Mouse (Mus musculus): ENCODE data around the gene Fxyd3. TPM values are rescaled to one million over a fixed set of nuclear protein-coding genes. Genes with fewer than 3 reads are reported as not detected.

Gene Fxyd3
- polyA plus RNA-seq, 1 experiment from 2014 or later, result 6.3 TPM

GRCm38 (mm10) chr7:31107781-31108180 is 31.3 kb upstream of the Fxyd3 start:
- H3K4me1 ChIP-seq (replicated peaks; ENCODE audit: control insufficient read depth, insufficient read depth, low read length), result no peaks in the 10 kb centered on the region
- H3K4me3 ChIP-seq (ENCODE audit: low read depth, low read length), result no peak overlapping the region
- no peaks in the 10 kb centered on the region for H3K9me3 ChIP-seq (ENCODE audit: control insufficient read depth, low read length)
- H3K4me2 ChIP-seq (replicated peaks; ENCODE audit: low read depth, low read length), result no peak overlapping the region
- ATAC-seq (ENCODE audit: low FRiP score), result no peak
- H3K36me3 ChIP-seq (ENCODE audit: control insufficient read depth, insufficient read depth, low read length), result no peaks in the 10 kb centered on the region
- WGBS, result 89% methylated on average over 11 of the region's 11 CpGs
- no peak for DNase-seq (ENCODE audit: low spot score)
- no peak overlapping the region for H3K27ac ChIP-seq (ENCODE audit: low read depth, low read length)
- no peaks in the 10 kb centered on the region for H3K27me3 ChIP-seq (ENCODE audit: control insufficient read depth, insufficient read depth, low read length)
- H3K9ac ChIP-seq (ENCODE audit: low read depth, low read length), result no peak overlapping the region

- H3K4me3 ChIP-seq (ENCODE audit: low read depth, low read length), result no peak overlapping the region
- no peaks in the 10 kb centered on the region for H3K9me3 ChIP-seq (ENCODE audit: control insufficient read depth, low read length)
- no peak overlapping the region for H3K9ac ChIP-seq (ENCODE audit: low read depth, low read length)
- H3K36me3 ChIP-seq (ENCODE audit: control insufficient read depth, insufficient read depth, low read length), result no peaks in the 10 kb centered on the region
- no peaks in the 10 kb centered on the region for H3K4me1 ChIP-seq (replicated peaks; ENCODE audit: control insufficient read depth, insufficient read depth, low read length)
- DNase-seq (ENCODE audit: low spot score) (no peak), ATAC-seq (ENCODE audit: low FRiP score) (no peak)
- WGBS, result 58% methylated on average over 3 of the region's 3 CpGs
- no peak overlapping the region for H3K4me2 ChIP-seq (replicated peaks; ENCODE audit: low read depth, low read length)
- H3K27ac ChIP-seq (ENCODE audit: low read depth, low read length), result no peak overlapping the region
- H3K27me3 ChIP-seq (ENCODE audit: control insufficient read depth, insufficient read depth, low read length), result no peaks in the 10 kb centered on the region
These were observed 29.7 kb upstream of the Fxyd3 start for GRCm38 (mm10) chr7:31106166-31106565.

GRCm38 (mm10) chr7:31105061-31105768 is 28.7 kb upstream of the Fxyd3 start:
- peak; percentile 61 for DNase-seq (ENCODE audit: low spot score)
- no peak overlapping the region for H3K27ac ChIP-seq (ENCODE audit: low read depth, low read length)
- H3K4me2 ChIP-seq (replicated peaks; ENCODE audit: low read depth, low read length), result no peak overlapping the region
- no peak for ATAC-seq (ENCODE audit: low FRiP score)
- no peaks in the 10 kb centered on the region for H3K36me3 ChIP-seq (ENCODE audit: control insufficient read depth, insufficient read depth, low read length)
- no peaks in the 10 kb centered on the region for H3K4me1 ChIP-seq (replicated peaks; ENCODE audit: control insufficient read depth, insufficient read depth, low read length)
- 63% methylated on average over 15 of the region's 15 CpGs for WGBS
- no peaks in the 10 kb centered on the region for H3K9me3 ChIP-seq (ENCODE audit: control insufficient read depth, low read length)
- no peak overlapping the region for H3K9ac ChIP-seq (ENCODE audit: low read depth, low read length)
- no peak overlapping the region for H3K4me3 ChIP-seq (ENCODE audit: low read depth, low read length)
- no peaks in the 10 kb centered on the region for H3K27me3 ChIP-seq (ENCODE audit: control insufficient read depth, insufficient read depth, low read length)

GRCm38 (mm10) chr7:31100786-31101185 is 24.3 kb upstream of the Fxyd3 start:
- ATAC-seq (ENCODE audit: low FRiP score), result no peak
- 86% methylated on average over 14 of the region's 14 CpGs for WGBS
- Histone ChIP-seq H3K4me1 (replicated peaks; ENCODE audit: control insufficient read depth, insufficient read depth, low read length) (no peaks in the 10 kb centered on the region), H3K36me3 (ENCODE audit: control insufficient read depth, insufficient read depth, low read length) (no peaks in the 10 kb centered on the region), H3K4me2 (replicated peaks; ENCODE audit: low read depth, low read length) (no peak overlapping the region), H3K27ac (ENCODE audit: low read depth, low read length) (no peak overlapping the region), H3K27me3 (ENCODE audit: control insufficient read depth, insufficient read depth, low read length) (no peaks in the 10 kb centered on the region), H3K9me3 (ENCODE audit: control insufficient read depth, low read length) (no peaks in the 10 kb centered on the region), H3K9ac (ENCODE audit: low read depth, low read length) (no peak overlapping the region), H3K4me3 (ENCODE audit: low read depth, low read length) (no peak overlapping the region)
- DNase-seq (ENCODE audit: low spot score), result no peak

GRCm38 (mm10) chr7:31099612-31099982 is 23.1 kb upstream of the Fxyd3 start:
- ATAC-seq (ENCODE audit: low FRiP score) (no peak), DNase-seq (ENCODE audit: low spot score) (no peak)
- WGBS, result 82% methylated on average over 6 of the region's 6 CpGs
- no peak overlapping the region for H3K9ac ChIP-seq (ENCODE audit: low read depth, low read length)
- no peak overlapping the region for H3K27ac ChIP-seq (ENCODE audit: low read depth, low read length)
- no peaks in the 10 kb centered on the region for H3K9me3 ChIP-seq (ENCODE audit: control insufficient read depth, low read length)
- H3K4me1 ChIP-seq (replicated peaks; ENCODE audit: control insufficient read depth, insufficient read depth, low read length), result no peaks in the 10 kb centered on the region
- no peak overlapping the region for H3K4me2 ChIP-seq (replicated peaks; ENCODE audit: low read depth, low read length)
- H3K27me3 ChIP-seq (ENCODE audit: control insufficient read depth, insufficient read depth, low read length), result no peaks in the 10 kb centered on the region
- no peaks in the 10 kb centered on the region for H3K36me3 ChIP-seq (ENCODE audit: control insufficient read depth, insufficient read depth, low read length)
- H3K4me3 ChIP-seq (ENCODE audit: low read depth, low read length), result no peak overlapping the region

GRCm38 (mm10) chr7:31098697-31099611 is 22.4 kb upstream of the Fxyd3 start:
- WGBS, result 77% methylated on average over 22 of the region's 22 CpGs

GRCm38 (mm10) chr7:31097583-31098248 is 21.2 kb upstream of the Fxyd3 start:
- Histone ChIP-seq H3K4me2 (replicated peaks; ENCODE audit: low read depth, low read length) (peak overlapping the region; percentile 21), H3K9ac (ENCODE audit: low read depth, low read length) (no peak overlapping the region), H3K36me3 (ENCODE audit: control insufficient read depth, insufficient read depth, low read length) (no peaks in the 10 kb centered on the region), H3K4me3 (ENCODE audit: low read depth, low read length) (0 out of 2 replicates have a peak overlapping the region, but pooled peaks have one; percentile 6), H3K27me3 (ENCODE audit: control insufficient read depth, insufficient read depth, low read length) (no peaks in the 10 kb centered on the region), H3K9me3 (ENCODE audit: control insufficient read depth, low read length) (no peaks in the 10 kb centered on the region), H3K27ac (ENCODE audit: low read depth, low read length) (no peak overlapping the region), H3K4me1 (replicated peaks; ENCODE audit: control insufficient read depth, insufficient read depth, low read length) (no peaks in the 10 kb centered on the region)
- peak; percentile 91 for ATAC-seq (ENCODE audit: low FRiP score)
- WGBS, result 17% methylated on average over 12 of the region's 20 CpGs
- peak; percentile 96 for DNase-seq (ENCODE audit: low spot score)

More at GRCm38 (mm10) chr7:31098697-31099611, 22.4 kb upstream of the Fxyd3 start:
- no peak overlapping the region for H3K9ac ChIP-seq (ENCODE audit: low read depth, low read length)
- ATAC-seq (ENCODE audit: low FRiP score) (no peak), DNase-seq (ENCODE audit: low spot score) (no peak)
- H3K27me3 ChIP-seq (ENCODE audit: control insufficient read depth, insufficient read depth, low read length), result no peaks in the 10 kb centered on the region
- no peak overlapping the region for H3K27ac ChIP-seq (ENCODE audit: low read depth, low read length)
- H3K4me2 ChIP-seq (replicated peaks; ENCODE audit: low read depth, low read length), result no peak overlapping the region
- no peaks in the 10 kb centered on the region for H3K4me1 ChIP-seq (replicated peaks; ENCODE audit: control insufficient read depth, insufficient read depth, low read length)
- no peaks in the 10 kb centered on the region for H3K9me3 ChIP-seq (ENCODE audit: control insufficient read depth, low read length)
- no peaks in the 10 kb centered on the region for H3K36me3 ChIP-seq (ENCODE audit: control insufficient read depth, insufficient read depth, low read length)
- no peak overlapping the region for H3K4me3 ChIP-seq (ENCODE audit: low read depth, low read length)

- H3K4me3 ChIP-seq (ENCODE audit: low read depth, low read length), result no peak overlapping the region
- H3K4me1 ChIP-seq (replicated peaks; ENCODE audit: control insufficient read depth, insufficient read depth, low read length), result no peaks in the 10 kb centered on the region
- H3K36me3 ChIP-seq (ENCODE audit: control insufficient read depth, insufficient read depth, low read length), result no peaks in the 10 kb centered on the region
- H3K9me3 ChIP-seq (ENCODE audit: control insufficient read depth, low read length), result no peaks in the 10 kb centered on the region
- no peaks in the 10 kb centered on the region for H3K27me3 ChIP-seq (ENCODE audit: control insufficient read depth, insufficient read depth, low read length)
- ATAC-seq (ENCODE audit: low FRiP score) (no peak), DNase-seq (ENCODE audit: low spot score) (no peak)
- H3K9ac ChIP-seq (ENCODE audit: low read depth, low read length), result no peak overlapping the region
- no peak overlapping the region for H3K4me2 ChIP-seq (replicated peaks; ENCODE audit: low read depth, low read length)
- WGBS, result 73% methylated on average over 9 of the region's 9 CpGs
- H3K27ac ChIP-seq (ENCODE audit: low read depth, low read length), result no peak overlapping the region
These were observed 20.5 kb upstream of the Fxyd3 start for GRCm38 (mm10) chr7:31096892-31097564.

Measured in hindbrain, embryonic 11.5 days (tissue).